Mouse (Mus musculus) limb, embryonic 14.5 days (tissue): Measurements from ENCODE around the gene Gm20431. TPM values are rescaled to one million over a fixed set of nuclear protein-coding genes. Genes with fewer than 3 reads are reported as not detected.
"Not testable (repeated sequence)": the region's sequence is repeated elsewhere in the genome, so short reads cannot be mapped to it uniquely, and the experiment has no call there.

Source experiments
- ATAC-seq: fragments of 200-750 bp; cut with Nextera tagmentation; 2 replicates; pipeline ENCODE4 v1.8.0; 2017; ENCODE audit warnings: low read depth, moderate number of reproducible peaks, moderate TSS enrichment; ENCODE audit not compliant: low FRiP score
- DNase-seq: peaks from one replicate; pipeline ENCODE4 v3.0.0-alpha.2; 2015; ENCODE audit warnings: low spot score
- H3K27ac ChIP-seq: fragments of 300-500 bp; sonication (generic); replicated peaks from 2 replicates; pipeline ENCODE4 v1.5.1; 2014; ENCODE audit warnings: low read depth, mild to moderate bottlenecking, low read length, moderate library complexity, mixed read lengths
- H3K27me3 ChIP-seq: fragments of 300-500 bp; sonication (generic); 2 replicates; pipeline ENCODE4 v1.6.1; 2014; ENCODE audit warnings: low read length, mixed read lengths; ENCODE audit not compliant: control insufficient read depth, insufficient read depth
- H3K36me3 ChIP-seq: fragments of 300-500 bp; sonication (generic); 2 replicates; pipeline ENCODE4 v1.6.1; 2014; ENCODE audit warnings: mild to moderate bottlenecking, low read length, moderate library complexity, mixed read lengths; ENCODE audit not compliant: control insufficient read depth, insufficient read depth
- H3K4me1 ChIP-seq: fragments of 300-500 bp; sonication (generic); 2 replicates; pipeline ENCODE4 v1.6.1; 2014; ENCODE audit warnings: antibody characterized with exemption, low read length, mixed read lengths; ENCODE audit not compliant: control insufficient read depth, insufficient read depth
- H3K4me2 ChIP-seq: fragments of 300-500 bp; sonication (generic); replicated peaks from 2 replicates; pipeline ENCODE4 v1.6.1; 2014; ENCODE audit warnings: low read depth, mild to moderate bottlenecking, low read length, moderate library complexity; ENCODE audit not compliant: severe bottlenecking
- H3K4me3 ChIP-seq: fragments of 300-500 bp; sonication (generic); replicated peaks from 2 replicates; pipeline ENCODE4 v1.5.1; 2014; ENCODE audit warnings: low read length
- H3K9ac ChIP-seq: fragments of 300-500 bp; sonication (generic); 2 replicates; pipeline ENCODE4 v1.6.1; 2014; ENCODE audit warnings: mild to moderate bottlenecking, low read depth, low read length, moderate library complexity; ENCODE audit not compliant: severe bottlenecking
- H3K9me3 ChIP-seq: fragments of 300-500 bp; sonication (generic); 2 replicates; pipeline ENCODE4 v1.6.1; 2016; ENCODE audit warnings: low read length; ENCODE audit not compliant: control insufficient read depth
- POLR2A ChIP-seq: fragments of 200-500 bp; IDR thresholded peaks from 2 replicates; pipeline ENCODE4 v1.8.0; 2012; ENCODE audit warnings: inconsistent platforms, mild to moderate bottlenecking, moderate library complexity, borderline replicate concordance; ENCODE audit not compliant: insufficient read depth, insufficient read length; ENCODE audit errors: extremely low read depth
- WGBS: fragments of 180-500 bp; shearing (Covaris S2); extraction: QIAGEN DNeasy Blood & Tissue Kit; methylation state at CpG from one replicate; pipeline ENCODE4 v1.1.7; 2014; 5-methylcytosine and 5-hydroxymethylcytosine counted together
- polyA plus RNA-seq, 2 experiments: library from polyadenylated mRNA; depleted of rRNA in 1 of 2; stranded (reverse) in 1 of 2; unstranded in 1 of 2; fragments of >200 nt; fragmentation: Nextera tagmentation in 1 of 2; extraction: Ambion mirVana in 1 of 2; gene quantifications; 2 replicates each; pipeline versions ENCODE4 v1.2.1 to v1.2.3; 2012 to 2014

Gene Gm20431
- polyA plus RNA-seq, 2 experiments = 6.1 to 7.5 TPM

DNA sequence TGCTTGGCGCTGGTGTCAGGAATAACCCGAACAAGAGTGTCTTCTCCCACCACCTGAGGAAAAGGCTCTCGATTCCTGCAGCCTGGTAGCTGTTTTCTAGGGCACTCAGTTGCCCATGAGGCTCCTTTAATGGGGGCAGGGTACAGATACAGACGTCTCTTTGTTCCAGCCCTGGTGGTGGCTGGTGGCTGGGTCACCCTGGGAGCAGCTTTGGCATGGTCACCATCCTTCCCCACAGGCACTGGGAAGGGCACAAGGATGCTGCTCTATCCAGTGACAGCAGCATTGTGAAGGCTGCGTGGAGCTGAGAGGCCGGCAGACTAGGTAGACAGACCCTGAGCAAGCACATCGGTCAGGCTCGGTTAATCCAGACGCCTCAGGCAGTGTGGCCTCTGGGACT, 9.7 kb downstream of the Gm20431 start:
- H3K9ac ChIP-seq = no peak overlapping the region
- H3K27ac ChIP-seq = no peak overlapping the region
- H3K27me3 ChIP-seq = no peaks in the 10 kb centered on the region
- WGBS = 88% methylated on average over 9 of the region's 9 CpGs
- H3K9me3 ChIP-seq = no peaks in the 10 kb centered on the region
- TF ChIP-seq POLR2A = no peak
- ATAC-seq (no peak), DNase-seq (no peak)
- peaks cover 59% of the 10 kb centered on the region for H3K36me3 ChIP-seq
- H3K4me2 ChIP-seq = no peak overlapping the region
- H3K4me1 ChIP-seq = no peaks in the 10 kb centered on the region
- H3K4me3 ChIP-seq = no peak overlapping the region

DNA sequence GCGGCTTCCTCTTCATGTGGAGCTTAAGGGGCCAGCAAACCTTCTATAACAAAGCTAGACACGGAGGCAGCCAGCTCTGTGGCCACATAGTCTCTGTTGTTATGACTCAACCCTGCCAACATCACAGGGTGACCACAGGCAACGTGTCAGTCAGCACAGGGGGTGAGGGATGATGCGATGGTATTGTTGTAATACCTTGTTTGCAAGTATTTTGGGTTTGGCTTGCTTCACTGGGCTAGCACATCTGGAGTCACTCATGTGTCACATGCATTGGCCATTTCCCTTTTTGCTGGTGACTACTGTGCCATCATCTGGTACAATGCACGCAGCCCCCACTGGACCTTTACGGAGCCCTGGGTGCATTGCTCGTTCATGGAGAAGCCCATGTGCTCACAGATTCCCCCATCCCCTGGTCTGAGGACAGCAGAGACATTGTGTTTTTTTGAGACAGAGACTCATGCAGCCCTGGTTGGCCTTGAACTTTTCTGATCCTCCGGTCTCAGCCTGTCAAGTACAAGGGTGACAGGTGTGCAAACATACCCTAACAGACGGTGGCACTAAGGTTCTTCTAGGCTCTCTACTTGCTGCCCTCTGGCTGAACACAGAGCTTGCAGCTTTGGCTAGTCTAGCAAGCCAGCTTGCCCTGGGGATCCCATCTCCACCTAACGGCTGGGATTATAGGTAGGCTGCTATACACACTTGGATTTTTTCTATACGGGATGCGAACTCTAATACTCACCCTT, 11.8 kb downstream of the Gm20431 start:
- H3K4me1 ChIP-seq = no peaks in the 10 kb centered on the region
- H3K4me2 ChIP-seq = no peak overlapping the region
- H3K9me3 ChIP-seq = no peaks in the 10 kb centered on the region
- 83% methylated on average over 12 of the region's 12 CpGs for WGBS
- no peak for ATAC-seq
- H3K27me3 ChIP-seq = no peaks in the 10 kb centered on the region
- no peak for TF ChIP-seq POLR2A
- H3K36me3 ChIP-seq = peaks cover 72% of the 10 kb centered on the region
- H3K27ac ChIP-seq = no peak overlapping the region
- no peak for DNase-seq
- no peak overlapping the region for H3K9ac ChIP-seq
- no peak overlapping the region for H3K4me3 ChIP-seq

DNA sequence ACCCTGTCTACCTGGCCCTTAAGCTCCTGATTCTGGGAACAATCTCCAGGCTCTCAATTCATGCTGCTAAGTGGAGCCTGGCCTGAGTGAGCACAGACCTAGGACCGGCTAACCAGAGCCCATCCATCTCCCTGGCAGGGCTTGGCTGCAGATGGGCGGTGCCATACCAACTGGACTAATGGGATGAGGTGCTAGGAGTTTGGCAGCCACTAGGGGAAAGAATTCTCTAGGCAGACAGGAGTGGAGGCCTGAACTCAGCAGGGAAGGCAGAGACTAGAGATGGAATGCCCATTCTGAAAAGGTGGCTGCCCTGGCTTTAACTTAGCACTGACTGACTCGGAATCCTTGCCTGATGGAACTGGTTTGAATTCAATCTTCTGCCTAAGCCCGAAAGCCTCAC, 14.9 kb downstream of the Gm20431 start:
- Histone ChIP-seq H3K4me2 (no peak overlapping the region), H3K27ac (no peak overlapping the region), H3K36me3 (peaks cover 57% of the 10 kb centered on the region), H3K9ac (no peak overlapping the region), H3K4me3 (no peak overlapping the region), H3K9me3 (no peaks in the 10 kb centered on the region), H3K4me1 (no peaks in the 10 kb centered on the region), H3K27me3 (no peaks in the 10 kb centered on the region)
- TF ChIP-seq POLR2A = no peak
- DNase-seq (no peak), ATAC-seq (no peak)
- 67% methylated on average over 4 of the region's 4 CpGs for WGBS

GRCm38 (mm10) chr2:167643356-167644052, 17.8 kb downstream of the Gm20431 start:
- WGBS = 78% methylated on average over 10 of the region's 13 CpGs
- peaks cover 40% of the 10 kb centered on the region for H3K36me3 ChIP-seq
- not testable (repeated sequence) for H3K9me3 ChIP-seq

DNA sequence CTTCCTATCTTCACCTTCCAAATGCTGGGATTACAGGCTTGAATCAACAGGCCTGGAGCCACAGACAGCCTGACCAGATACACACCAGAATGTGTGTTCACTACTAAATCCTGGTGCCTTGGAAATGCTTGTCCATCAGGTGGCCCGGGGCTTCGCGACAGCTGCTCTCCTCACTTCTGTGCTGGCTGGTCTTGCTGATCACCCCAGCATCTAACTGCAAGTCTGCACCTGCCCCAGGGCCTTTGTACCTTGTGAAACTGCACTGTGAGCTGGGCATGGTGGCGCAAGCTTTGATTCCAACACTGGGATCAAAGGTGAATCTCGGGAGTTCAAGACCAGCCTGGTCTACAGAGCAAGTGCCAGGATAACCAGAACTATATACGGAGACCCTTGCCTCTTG, 19.1 kb downstream of the Gm20431 start:
- no peak for TF ChIP-seq POLR2A
- Histone ChIP-seq H3K36me3 (peaks cover 29% of the 10 kb centered on the region), H3K4me1 (no peaks in the 10 kb centered on the region), H3K27ac (no peak overlapping the region), H3K27me3 (no peaks in the 10 kb centered on the region), H3K4me2 (no peak overlapping the region), H3K4me3 (no peak overlapping the region), H3K9me3 (no peaks in the 10 kb centered on the region), H3K9ac (no peak overlapping the region)
- no peak for ATAC-seq
- WGBS = 86% methylated on average over 6 of the region's 6 CpGs
- DNase-seq = no peak

More at GRCm38 (mm10) chr2:167643356-167644052, 17.8 kb downstream of the Gm20431 start:
- ATAC-seq, DNase-seq, H3K4me3 ChIP-seq, H3K4me1 ChIP-seq, H3K27ac ChIP-seq, H3K9ac ChIP-seq, H3K4me2 ChIP-seq, H3K27me3 ChIP-seq: not testable (repeated sequence)
